Mouse (Mus musculus) B cell, adult 2 months (primary cell): ENCODE data around the gene Zfp579.
A peak's percentile ranks its signal among the peaks of the same experiment; 100 is the strongest.

Source experiments
- DNase-seq, 2 experiments: peaks; one replicate each; pipeline ENCODE4 v3.0.0; 2022

The Zfp579 gene

DNA sequence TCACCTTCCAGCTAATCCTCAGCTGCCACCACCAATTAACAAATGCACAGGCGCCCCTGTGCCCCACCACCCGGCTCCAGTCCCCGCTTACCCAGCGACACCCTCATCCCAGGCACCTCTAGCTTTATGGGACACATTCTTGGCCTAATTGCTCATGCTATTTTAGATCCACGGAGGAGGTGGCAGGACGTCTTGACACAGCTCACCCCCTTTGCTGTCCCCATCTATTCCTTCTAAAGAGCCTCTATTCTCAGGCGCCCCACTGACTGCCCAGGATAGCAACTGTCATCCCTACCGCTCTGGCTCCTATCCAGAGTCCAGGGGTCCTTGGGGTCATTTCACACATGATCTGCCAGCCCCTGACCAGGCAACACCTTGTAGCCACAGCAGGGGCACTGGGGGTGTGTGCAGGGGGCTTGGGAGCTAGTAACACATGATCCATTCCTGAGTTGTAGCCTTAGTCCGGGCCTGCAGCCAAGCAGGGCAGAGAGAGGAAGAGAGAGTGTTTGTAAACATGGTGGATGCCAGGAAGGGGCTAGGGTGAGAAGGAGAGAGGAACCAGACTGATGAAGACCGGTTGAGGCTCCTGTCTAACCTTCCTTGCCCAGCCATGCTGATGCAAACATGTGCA is 42.0 kb downstream of the Zfp579 start:
- no peak for DNase-seq

DNA sequence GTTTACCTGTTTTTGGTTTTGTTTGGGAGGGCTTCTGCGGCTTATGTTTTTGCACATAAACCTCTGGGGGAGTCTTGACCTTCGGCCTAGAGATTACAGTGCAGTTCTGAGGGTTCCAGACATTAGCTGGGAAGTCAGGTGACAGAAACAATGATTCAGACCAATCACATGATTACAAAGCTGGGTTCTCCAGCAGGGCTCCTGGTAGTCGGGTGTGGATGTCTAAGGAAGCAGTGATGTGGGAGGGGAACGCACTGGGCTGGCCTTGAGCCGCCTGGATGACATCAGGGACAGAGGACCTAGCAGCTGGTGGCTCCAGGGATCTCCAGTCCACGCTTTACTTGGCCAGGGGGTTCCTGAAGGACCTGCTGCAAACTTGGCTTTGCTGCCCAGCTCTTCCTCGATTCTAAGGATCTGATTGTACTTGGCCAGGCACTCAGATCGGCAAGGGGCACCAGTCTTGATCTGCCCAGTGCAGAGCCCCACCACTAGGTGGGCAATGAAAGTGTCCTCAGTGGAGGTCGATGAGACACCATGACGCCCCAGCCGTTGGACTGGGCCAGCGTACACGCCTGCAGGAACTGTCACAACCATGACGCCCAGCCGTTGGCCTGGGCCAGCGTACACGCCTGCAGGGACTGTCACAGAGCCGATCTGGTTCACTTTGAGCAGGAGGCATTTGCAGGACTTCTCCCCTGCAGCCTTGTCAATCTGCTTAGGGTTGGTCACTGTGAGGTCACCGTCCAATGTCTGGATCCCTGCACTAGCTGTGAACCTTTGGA is 45.2 kb downstream of the Zfp579 start:
- no peak for DNase-seq

DNA sequence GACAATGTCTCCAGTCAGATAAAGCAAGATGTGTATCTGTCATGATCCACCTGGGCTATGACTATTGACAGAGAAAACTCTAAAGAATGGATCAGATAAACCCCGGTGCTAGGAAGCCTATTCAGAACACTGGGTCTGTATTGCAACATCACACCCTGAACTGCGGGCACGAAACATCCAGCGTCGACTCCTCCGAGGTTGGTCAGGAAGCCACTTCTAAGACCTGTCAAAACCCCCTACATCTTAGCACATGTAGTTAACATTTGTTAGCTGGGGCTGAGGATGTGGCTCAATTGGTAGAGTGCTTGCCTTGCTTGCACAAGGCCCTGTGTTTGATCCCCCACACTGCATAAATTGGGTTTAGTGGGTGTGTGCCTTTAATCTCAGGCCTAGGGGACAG is 47.6 kb downstream of the Zfp579 start:
- no peak for DNase-seq

DNA sequence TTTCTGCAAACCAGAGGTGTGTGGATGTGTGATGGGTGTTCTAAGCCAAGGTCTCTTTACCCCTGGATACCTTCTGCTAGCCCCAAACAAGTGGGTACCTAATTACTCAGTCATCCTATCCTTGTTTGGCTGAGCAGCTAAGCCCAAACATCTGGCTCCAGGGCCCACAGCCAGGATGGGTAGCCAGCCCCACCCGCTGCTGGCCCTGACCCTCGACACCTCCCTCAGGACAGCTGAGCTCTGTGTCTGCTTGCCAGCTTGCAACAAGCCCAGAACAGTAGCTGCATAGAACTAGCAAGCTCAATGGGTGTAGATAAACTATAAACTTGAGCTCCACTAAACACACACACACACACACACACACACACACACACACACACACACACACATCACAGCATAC is 48.1 kb downstream of the Zfp579 start:
- no peak for DNase-seq

DNA sequence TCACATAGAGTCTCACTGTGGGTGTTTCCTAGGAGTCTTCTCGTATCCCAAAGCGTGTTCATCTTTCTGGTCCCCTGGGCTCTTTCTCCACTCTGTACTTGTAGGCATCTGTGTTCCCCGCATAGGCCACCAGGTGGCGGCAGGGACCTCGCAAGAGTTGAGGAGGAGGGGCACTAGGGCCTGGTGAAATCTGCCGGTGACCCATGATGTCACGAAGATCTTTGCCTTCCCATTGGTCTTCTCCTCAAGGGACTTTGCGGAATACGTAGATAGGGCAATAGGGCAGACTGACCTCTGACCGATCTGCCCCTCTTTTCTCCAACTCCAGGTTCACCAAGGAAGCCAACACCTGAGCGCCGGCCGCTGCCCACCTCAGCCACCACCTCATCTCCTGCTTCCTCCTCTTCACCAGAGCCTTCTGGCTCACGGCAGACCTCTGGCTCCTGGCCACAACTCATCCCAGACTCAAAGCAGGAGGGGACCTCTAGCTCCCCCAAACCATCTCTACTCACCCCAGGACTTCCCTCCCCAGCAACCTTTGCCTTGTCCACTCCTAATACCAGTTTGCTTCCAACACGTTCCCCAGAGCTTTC is 52.6 kb downstream of the Zfp579 start:
- DNase-seq: peak; percentile 97 to 98

DNA sequence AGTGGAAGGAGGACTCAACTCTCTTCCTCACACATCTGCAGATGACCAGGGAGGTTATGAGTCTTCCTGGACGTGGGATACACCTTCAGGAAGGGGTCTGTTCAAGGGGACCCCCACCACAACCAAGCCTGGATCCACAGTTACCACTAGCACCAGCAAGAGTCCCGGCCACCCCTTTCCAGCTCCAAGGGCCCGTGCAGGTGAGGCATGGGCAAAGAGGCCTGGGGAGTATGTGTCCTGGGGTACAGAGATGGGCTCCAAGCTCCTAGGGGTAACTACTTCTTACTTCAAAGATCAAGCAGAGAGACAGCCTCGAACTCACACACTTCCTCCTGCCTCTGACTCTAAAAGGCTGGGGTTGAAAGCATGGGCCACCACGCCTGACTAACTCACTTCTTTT is 53.3 kb downstream of the Zfp579 start:
- DNase-seq: no peak

DNA sequence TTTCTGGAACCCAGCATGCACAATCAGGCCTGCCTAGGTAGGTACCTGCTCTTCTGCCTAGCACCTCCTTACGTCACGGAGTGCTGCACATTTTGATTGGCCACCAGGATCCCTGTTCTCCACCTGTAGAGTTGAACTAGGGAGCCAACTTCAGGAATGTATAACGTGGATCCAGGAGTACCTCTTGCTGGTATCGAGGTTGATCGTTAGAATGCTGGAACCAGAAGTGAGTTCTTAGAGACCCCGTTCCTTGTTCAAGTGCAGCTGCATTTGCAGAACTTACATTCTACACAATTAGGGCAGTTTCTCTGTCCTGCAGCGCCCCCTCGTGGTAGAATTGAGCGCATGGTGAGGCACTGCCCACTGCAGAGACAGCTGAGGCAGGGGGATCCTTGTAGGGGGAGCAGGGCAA is 55.9 kb downstream of the Zfp579 start:
- peak; percentile 95 for DNase-seq

DNA sequence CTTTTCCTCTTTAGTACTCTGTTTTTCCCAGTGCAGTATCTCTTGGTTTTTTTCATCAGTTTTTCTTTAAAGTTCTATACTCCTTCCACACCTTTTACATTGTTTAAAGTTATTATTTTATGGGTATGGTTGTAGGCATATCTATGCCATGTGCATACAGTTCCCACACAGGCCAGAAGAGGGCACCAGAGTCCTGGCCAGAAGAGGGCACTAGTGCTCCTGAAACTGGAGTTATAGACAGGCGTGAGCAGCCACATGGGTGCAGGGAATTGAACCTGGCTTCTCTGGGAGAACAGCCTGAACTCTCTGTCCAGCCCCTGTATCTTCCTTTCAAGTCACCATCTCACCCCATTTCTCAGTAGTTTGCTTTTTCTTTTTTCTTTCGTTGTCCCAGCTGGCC is 57.5 kb downstream of the Zfp579 start:
- peak; percentile 87 to 88 for DNase-seq

DNA sequence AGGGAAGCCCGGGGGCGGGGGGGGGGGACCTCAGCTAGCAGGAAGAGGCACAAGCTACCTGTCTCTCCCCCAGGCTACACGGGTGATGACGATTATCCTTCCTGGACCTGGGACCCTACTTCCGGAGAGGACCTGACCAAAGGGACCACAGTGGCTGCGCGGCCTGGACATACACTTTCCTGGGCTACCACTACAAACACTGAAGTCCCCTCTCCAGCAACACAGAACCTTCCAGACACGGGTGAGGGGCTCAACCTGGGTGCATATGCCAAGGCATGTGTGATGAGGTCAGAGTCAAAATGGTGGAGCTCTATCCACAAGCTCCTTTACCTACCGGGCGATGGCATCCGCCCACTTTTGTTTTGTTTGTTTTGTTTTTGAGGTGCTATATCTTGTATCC is 58.6 kb downstream of the Zfp579 start:
- no peak for DNase-seq

DNA sequence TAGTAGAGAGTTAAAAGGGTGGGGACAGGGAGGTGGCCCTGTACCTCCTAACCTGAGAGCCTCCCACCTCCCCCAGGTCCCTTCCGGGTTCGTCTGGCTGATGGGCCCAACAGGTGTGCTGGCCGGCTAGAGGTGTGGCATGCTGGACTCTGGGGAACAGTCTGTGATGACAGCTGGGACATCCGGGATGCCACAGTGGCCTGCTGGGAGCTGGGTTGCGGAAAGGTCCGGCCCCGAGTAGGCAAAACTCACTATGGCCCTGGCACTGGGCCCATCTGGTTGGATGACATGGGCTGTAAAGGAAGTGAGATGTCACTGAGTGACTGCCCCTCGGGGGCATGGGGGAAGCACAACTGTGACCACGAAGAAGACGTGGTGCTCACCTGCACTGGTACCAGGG is 59.1 kb downstream of the Zfp579 start:
- no peak for DNase-seq

DNA sequence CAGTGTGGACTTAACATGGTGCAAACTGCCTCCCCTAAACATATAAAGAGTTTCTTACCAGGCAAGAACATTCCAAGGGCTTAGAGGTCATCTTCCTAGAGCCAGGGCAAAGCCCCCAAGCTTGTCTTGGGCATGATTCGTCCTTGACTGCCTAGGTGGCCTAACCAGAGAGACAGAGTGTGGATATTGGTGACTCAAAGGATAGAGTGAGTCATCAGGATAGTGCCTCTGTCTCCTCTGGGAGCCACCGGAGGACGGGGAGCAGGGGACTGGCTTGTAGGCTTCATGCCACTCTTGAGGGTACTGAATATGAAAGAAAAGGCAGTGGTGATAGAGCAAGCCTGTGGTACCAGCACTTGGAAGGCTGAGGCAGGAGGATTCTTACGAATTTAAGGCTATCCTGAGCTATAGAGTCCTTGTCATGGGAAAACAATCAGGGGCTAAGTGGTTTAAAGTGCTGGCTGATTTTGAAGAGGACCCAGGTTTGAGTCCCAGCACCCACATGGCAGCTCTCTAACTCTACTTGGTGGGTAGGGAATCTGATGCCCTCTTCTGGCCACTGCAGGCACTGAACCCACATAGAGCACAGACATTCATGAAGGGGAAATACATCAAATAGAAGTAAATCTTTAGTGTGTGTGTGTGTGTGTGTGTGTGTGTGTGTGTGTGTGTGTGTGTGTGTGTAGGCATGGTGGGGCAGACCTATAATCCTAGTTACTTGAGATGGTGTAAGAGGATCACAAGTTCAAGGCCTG is 61.6 kb downstream of the Zfp579 start:
- DNase-seq: no peak
